Mouse (Mus musculus) ZHBTc4 (cell line): Measurements from ENCODE around the gene Tmem50a.
A peak's percentile ranks its signal among the peaks of the same experiment; 100 is the strongest.

Source experiments
- DNase-seq: peaks from one replicate; pipeline ENCODE4 v3.0.0-alpha.2; 2011; ENCODE audit warnings: low read depth, low spot score

Tmem50a gene

DNA sequence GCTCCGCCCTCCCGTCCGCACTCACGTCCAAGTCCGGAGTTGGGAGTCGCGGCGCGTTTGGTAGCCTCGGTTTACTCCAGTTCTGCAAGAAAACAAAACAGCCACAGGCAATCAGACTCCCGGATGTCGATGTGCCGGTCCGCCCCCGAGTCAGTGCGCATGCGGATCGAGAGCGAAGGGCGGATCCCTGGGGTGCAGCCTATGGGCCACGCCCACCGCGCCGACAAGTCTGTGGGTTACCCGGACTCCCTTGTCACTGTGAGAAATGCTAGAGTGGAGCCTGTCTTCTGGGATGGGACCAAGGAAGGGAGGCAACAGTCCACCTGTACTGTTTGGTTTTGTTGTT is at the start of gene Tmem50a:
Gene Tmem50a (minus strand): TSS at position 161 of the 346 bp plus-strand sequence.
- peak; percentile 97 for DNase-seq

DNA sequence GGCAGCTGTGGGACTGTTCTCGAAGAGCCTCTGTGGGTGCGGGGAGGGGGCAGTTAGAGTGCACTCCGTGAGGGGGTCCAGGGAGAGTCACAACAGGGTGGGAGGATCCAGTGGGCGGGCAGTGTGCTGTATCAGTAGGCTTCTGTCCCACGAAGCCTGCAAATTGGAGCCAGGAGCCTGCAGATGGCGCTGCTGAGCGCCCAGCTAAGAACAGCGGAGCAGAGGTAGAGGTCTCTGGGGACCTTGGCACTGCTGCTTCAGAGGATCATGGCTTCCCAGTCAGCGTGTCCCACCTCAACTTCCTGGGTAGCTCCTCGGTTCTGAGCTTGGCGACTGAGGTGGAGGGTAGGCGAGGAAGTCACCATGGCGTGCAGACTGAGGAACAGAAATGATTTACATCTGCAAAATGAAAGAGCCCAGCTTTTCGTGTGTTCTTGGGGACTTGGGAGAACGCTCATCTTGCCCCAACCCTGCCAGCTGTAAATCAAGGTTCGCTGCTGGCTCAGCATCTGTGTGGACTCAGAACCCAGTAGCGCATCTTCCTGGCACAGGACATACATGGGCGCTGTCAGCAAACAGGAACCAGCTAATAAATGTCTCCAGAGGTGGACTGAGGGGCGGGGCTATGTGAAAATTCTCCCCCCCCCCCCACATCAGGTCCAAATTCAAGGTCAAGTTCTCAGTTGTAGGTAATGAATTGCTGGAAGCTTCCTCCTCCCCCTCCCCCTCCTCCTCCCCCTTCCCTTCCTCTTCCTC is 48.4 kb upstream of the Tmem50a start:
- DNase-seq = peak; percentile 96

DNA sequence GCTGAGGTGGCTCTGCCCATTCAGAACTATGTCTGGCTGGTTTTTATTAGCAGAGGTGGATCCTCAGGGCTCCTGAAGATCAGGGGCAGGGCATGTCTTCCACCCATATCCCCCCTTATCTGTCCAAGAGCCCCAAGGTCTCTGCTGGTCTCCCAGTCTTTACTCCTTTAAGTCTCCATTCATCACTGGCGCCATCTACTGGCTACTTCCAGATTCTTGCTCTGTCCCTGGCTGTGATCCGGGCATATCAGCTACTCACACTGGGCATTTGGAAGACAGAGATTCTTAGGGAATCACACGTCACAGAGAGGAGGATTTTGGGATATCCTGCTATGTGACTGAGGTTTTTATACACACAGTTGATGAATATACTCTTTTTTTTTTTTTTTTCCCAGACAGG is 41.5 kb upstream of the Tmem50a start:
- DNase-seq = peak; percentile 84

DNA sequence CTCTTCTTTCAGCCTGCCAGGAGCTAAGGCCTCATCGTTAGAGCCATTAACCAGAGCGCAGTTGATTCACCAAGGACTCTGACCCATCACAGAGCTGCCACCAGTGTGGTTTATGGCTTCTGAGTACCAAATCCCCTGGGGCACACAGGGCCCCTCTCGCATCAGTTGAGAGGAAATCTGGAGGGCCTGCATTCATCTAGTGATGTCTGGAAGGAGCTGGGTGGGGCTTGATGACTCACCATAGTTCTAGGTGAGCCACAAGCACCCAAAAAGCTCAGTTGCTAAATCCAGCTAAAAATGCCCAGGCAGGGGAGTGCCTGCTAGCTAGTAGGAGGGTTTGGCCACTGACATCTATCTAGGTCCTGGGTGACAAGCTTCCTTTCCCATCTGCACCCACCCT is 41.0 kb upstream of the Tmem50a start:
- DNase-seq = no peak

DNA sequence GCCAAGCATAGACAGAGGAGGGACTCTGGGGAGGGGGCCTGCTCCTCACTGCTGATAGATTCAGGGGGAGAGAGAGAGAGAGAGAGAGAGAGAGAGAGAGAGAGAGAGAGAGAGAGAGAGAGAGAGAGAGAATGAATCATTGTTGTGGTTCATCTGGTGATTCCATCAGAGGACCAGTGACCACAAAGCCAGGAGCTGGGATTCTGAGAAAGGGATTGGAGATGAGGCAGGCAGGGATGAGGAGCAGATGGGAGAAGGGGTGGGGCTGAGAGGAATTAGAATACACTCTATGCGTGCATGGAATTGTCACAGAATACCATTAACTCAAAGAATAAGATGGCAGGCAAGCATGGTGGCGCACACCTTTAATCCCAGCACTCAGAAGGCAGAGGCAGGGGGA is 40.4 kb upstream of the Tmem50a start:
- DNase-seq = no peak

DNA sequence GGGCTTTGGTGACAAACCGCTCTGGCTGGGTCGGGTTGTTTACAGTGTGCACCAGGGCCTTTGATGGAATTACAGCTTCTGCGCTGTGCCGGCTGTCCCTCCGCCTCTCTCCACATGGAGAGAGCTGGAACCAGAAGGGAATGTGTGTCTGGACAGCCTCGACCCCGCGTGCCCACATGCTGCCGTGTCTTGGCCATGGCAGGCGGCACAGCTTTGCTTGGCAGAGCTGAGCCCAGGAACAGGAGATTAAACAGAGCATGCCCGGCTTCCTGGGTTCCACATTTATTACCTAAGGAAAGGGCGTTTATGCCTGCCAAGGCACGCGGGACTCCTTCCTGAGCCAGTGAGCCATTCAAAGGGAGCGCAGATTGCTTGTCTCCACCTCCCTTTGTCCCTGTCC is 39.6 kb upstream of the Tmem50a start:
- no peak for DNase-seq

DNA sequence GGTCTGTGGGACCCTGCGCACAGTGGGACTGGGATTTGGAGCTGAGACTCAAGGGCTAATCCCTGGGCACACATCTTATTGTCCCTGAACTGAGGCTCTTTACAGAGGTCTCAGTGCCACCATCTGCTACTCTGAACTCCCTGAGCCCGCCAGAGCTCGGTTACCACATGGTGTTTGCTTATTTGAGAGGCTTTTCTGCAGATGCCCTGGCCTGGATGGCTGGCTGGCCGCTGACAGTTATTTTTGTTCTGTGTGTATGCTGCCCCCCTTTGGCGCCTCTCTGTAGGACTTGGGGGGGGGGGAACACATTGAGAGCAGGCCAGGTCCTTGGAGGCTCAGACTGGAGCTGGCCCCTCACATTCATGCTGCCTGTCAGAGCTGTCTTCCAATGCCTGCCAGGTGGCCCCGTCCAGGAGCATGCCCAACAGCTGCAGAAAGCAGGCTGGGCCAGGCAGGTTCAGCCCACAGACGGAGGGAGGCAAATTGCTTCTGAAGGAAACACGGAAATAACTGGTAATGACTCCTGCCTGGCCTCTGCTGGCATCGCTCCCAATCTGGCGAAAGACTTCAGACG is 35.8 kb upstream of the Tmem50a start:
- no peak for DNase-seq

DNA sequence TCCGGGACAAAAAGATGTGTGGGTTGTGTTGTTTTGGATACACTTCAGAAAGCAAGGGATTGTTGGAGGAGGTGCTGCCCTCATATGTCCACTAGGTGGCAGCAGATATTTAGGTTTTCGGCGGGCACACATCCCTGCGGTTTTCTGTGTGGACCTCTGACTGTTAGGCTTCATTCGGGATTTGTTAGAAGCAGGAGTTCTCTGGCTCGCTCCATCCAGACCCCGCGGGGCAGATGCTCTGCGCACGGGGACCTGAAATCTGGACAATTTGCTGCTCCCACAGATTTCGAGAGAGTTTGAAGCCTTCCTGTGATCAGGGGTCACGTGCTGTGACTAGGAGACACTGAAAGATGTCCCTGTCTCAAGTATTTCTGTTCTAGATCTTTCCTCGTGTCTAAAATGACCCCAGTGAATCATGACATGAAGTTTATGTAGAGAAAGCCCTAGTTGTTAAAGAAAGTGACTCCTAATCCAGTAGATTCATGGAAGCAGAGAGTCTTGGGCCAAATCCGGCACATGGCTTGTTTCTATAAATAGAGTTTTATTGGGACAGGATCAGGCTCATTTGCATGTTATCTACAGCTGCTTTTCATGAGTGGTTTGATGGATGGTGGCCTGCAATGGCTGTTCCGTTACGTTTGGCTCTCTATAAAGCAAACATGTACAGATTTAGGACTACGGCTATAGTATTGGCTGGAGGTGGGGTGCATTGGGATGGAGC is 31.4 kb upstream of the Tmem50a start:
- peak; percentile 87 for DNase-seq

DNA sequence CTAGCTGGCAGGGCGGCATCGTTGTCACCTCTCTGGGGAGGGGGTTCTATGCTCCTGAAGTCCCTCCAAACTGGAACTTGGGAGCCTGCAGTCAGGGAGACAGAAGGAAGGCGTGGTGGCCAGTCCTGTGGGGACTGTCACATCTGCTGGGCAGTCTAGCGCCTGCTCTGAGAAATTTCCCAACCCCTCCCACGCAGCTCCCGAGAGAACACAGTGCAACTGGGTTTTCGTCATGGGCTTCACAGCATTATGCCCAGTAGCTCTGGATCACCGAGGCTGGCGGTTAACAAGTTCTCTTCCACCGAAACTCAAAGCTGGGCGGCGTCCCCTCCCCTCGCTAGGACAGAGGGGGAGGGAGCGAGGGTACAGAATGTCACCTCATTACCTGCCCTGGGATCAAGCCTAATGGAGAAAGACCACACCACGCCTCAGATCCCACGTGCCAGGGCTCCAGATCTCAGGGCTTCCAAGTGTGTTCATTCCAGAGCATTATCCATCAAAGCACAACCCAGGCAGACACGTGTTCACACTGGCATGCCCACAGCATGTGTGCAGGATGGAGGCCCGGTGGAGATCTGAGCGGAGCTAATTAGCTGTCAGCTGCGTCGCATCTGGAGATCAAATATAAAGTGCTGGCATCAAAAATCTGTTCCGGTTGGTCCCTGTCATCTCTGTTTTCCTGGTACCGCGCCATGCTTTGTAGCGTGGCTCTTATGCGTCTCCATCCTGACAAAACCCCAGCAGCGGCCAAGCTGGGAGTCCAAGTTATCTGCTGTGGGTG is 29.1 kb upstream of the Tmem50a start:
- DNase-seq = no peak

DNA sequence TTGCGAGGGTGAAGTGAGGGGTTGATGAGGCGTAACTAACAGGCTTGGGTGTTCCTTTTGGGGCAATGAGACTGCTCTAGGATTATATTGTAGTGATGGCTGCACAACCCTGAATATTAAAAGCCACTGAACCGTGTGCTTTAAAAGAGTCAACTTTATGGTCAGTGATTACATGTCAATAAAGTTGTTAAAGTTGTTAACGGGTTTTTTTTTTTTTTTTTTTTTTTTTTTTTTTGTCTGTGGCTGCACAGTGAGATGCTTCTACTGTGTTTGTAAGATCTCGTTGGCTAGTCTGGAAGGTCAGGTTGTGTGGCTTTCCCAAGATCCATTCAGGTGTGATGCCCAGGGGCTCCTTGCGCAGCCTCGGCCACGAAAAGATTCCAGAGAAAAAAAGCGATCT is 25.1 kb upstream of the Tmem50a start:
- no peak for DNase-seq

DNA sequence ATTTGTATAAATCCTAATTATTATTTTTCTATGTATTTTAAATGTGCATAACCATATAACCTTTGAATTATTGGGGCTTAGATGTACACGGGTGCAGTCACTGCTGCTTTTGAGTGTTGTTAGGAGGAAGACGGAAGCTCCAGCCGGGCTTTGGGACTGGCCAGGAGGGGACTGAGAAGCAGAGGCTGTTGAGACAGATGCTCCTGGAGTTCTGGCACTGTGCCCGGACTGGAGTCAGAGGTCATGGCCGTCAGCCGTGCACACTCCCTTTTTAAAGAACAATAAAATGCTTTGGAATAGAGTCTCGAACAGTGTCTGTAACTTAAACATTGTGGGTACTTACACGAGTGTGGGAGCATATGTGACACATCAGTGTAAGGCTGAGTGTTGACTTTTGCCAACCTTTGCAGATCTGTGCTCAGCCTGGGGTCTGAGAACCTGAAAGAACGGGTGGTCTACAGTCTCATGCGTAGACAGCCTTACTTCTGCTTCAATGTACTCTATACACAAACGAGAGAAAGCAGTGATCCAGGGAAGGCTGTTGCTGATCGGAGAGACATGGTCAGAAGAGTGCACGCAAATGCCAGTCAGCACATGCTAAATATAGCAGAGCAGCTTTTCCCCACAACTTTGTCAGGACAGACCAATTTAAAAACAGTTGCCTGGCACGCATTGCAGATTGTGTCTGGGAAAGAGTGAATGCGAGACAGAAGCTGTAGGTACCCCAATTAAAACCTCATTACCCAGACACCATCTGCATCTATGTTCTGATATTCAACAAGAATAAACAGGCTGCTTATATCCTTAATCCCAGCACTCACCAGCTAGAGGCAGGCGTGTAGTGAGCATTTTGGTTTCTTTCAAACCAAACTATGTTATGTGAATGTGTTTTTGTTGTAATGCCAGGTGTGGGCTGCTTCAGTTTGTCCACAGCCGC is 22.7 kb upstream of the Tmem50a start:
- no peak for DNase-seq

DNA sequence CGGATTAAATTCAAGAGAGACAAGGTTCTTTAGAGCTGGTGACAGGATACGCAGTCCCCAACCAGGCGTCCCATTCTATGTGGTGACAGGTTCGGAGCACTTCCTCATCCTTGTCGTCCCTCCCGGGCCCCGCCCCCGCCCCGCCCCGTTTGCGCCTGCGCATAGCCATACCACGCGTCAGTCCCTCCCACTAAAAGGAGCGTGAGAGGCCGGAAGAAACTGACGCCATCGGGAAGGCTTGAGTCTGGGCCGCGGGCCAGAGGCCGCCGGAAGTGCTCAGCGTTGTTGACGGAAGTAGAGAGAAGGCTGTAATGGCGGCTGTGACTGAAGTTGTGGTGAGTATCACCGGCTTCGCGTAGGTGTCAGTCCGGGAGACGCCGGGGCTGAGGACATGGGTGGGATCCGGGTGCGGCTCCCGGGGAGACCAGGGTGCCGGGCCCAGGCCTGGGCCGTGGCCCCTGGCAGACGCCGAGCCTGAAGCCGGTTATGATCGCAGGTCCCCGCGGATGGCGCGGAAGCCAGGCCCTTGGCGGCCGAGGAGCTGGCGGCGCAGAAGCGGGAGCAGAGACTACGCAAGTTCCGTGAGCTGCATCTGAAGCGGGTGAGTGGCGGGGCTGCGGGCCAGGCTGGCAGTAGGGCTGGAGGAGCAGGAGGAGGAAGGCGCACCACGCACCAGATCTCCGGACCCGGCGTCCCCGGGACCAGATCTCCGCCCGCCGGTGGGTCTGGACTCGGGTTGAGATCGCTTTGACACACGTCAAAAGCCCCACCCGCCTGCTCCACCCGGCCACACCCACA is 16.1 kb upstream of the Tmem50a start, which contains the start of gene Syf2:
Gene Syf2 (plus strand): TSS at position 215 of the 798 bp plus-strand sequence.
- DNase-seq = peak; percentile 99

DNA sequence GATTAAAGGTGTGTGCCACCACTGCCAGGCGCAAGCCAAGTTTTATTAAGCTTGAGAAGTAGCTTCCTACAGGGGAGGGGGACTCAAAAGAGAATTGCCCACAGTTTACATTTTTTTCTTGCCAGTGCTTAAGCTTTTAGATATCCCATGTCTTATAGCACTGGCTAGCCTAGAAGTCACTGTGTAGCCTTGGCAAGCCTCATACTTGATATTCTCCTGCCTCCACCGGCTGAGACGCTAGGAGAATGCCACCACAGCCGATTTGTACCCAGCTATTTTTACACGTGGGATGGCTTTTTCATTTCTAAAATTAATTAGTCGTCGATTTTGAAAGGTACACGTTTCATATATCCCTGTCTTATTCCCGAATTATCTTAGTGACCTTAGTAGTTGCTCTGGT is 15.4 kb upstream of the Tmem50a start:
- DNase-seq = no peak

DNA sequence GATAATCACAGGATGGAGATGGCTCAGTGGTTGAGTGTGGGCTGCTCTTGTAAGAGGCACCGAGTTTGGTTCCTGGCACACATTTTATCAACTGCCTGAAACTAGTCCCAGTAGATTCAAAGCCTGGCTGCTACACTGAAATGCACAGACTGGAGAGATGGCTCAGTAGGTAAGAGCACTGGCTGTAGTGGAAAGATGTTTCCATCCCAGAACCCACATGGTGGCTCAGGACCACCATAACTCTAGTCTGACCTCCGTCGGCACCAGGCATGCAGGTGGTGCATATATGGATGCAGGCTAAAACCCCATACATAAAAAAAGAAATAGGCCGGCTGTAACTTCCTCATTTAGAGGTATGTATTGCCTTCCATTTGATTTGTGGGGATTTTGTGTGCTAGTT is 14.7 kb upstream of the Tmem50a start:
- no peak for DNase-seq

DNA sequence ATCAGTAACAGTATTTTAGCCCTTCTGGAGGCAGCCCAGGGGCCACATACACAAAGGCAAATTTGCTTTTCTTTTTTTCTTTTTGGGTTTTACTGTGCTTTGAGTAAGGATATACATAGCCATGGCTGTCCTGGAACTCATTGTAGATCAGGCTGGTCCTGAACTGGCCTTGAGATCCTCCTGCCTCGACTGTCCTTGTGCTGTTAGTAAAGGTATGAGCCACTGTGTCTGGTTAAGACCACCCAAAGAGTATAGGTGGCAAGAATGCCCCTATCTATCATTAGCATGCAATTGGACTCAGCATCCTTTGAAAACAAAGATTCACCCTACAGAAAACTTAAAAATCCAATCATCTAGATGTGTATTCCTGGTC is 13.6 kb upstream of the Tmem50a start:
- DNase-seq = no peak

DNA sequence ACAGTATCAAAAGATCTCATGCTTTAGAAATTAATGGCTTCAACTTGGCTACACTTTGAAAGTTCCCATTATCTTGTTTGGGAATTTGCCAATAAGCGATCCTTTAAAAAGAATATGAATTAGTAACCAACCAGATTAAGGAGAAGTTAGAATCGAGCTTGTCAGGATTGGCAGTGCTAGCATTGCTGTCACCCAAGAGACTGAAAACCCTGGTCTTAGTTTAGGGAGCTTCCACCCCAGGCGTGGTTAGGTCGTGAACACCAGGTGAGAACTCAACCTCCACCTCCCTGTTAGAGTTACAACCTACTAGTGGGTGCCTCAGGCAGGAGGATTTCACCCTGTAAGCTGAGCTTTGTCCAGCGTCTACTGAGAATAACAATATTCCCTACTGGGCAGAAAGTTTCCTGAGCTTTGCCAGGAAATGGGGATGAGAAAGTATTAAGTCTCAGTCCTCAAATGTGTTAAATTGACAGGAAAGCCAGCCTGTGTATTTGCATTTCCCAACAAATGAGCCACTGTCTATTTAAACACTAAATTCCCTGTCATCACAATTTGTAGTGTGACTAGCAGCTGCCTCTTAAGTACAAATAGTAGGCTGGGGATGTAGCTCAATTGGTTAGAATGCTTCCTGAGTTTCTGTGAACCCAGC is 13.1 kb upstream of the Tmem50a start:
- peak; percentile 31 for DNase-seq

DNA sequence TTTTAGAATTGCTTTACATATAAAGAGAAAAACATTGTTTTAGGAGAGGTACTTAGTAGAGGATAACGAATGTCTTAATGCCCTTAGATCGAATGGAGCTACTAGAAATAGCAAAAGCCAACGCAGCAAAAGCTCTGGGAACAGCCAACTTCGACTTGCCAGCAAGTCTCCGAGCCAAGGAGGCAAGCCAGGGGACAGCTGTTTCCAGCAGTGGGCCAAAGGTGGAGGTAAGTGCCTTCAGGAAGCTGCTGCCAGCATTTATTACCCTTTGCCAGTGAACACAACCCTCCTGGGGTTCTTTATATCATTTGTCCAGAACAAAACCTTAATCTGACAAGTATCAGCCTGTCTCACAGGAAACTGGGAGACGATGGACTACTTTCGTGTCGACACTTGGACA is 10.4 kb upstream of the Tmem50a start:
- DNase-seq = no peak

DNA sequence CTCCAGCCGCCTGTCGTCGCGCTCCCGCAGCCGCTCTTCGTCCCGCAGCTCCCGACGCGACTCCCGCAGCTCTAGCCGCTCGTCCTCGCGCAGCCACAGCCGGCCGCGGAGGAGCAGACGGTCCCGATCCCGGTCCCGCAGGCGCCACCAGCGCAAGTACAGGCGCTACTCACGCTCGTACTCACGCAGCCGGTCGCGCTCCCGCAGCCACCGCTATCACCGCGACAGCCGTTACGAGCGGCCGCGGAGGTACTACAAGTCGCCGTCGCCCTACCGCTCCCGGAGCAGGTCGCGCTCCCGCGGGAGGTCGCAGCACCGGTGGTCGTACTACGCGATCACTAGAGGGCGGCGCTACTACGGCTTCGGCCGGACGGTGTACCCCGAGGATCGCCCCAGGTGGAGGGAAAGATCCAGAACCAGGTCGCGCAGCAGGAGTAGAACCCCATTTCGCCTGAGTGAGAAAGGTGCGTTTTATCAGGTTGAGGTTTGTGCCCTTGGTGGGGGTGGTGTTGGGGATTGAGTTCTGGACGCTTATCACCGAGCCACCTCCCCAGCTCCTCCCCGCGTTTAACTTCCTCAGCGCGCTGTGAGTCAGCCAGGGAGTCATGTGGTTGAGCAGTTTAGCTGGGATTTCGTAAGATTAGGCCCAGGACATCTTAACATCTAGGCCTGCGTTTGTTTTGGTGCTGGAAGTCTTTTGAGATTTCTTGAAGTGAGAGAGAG is 9.4 kb upstream of the Tmem50a start:
- peak; percentile 78 for DNase-seq
